Mouse (Mus musculus) neural tube, embryonic 13.5 days (tissue): ENCODE data around the gene Tenm3. TPM values are rescaled to one million over a fixed set of nuclear protein-coding genes. Genes with fewer than 3 reads are reported as not detected.

Source experiments
- ATAC-seq: fragments of 200-750 bp; cut with Nextera tagmentation; 2 replicates; pipeline ENCODE4 v1.8.0; 2017; ENCODE audit warnings: low read depth, mild to moderate bottlenecking, moderate TSS enrichment, moderate library complexity
- H3K27ac ChIP-seq: fragments of 300-500 bp; sonication (generic); replicated peaks from 2 replicates; pipeline ENCODE4 v1.5.1; 2015; ENCODE audit warnings: moderate library complexity, mild to moderate bottlenecking, inconsistent platforms
- H3K27me3 ChIP-seq: fragments of 300-500 bp; sonication (generic); 2 replicates; pipeline ENCODE4 v1.6.1; 2015; ENCODE audit warnings: mild to moderate bottlenecking, inconsistent platforms
- H3K36me3 ChIP-seq: fragments of 300-500 bp; sonication (generic); 2 replicates; pipeline ENCODE4 v1.6.1; 2015; ENCODE audit warnings: mild to moderate bottlenecking, inconsistent platforms
- H3K4me1 ChIP-seq: fragments of 300-500 bp; sonication (generic); replicated peaks from 2 replicates; pipeline ENCODE4 v1.6.1; 2015; ENCODE audit warnings: inconsistent platforms
- H3K4me2 ChIP-seq: fragments of 300-500 bp; sonication (generic); 2 replicates; pipeline ENCODE4 v1.6.1; 2015; ENCODE audit warnings: inconsistent platforms, mild to moderate bottlenecking, moderate library complexity
- H3K4me3 ChIP-seq: fragments of 300-500 bp; sonication (generic); 2 replicates; pipeline ENCODE4 v1.5.1; 2015; ENCODE audit warnings: mild to moderate bottlenecking, inconsistent platforms
- H3K9ac ChIP-seq: fragments of 300-500 bp; sonication (generic); 2 replicates; pipeline ENCODE4 v1.6.1; 2015; ENCODE audit warnings: moderate library complexity, mild to moderate bottlenecking, inconsistent platforms
- H3K9me3 ChIP-seq: fragments of 300-500 bp; sonication (generic); 2 replicates; pipeline ENCODE4 v1.6.1; 2016; ENCODE audit warnings: inconsistent platforms
- WGBS: fragments of 180-500 bp; shearing (Covaris S2); methylation state at CpG from one replicate; pipeline ENCODE4 v1.1.7; 2015; 5-methylcytosine and 5-hydroxymethylcytosine counted together
- polyA plus RNA-seq: library from polyadenylated mRNA; unstranded; fragments of >200 nt; fragmentation: Nextera tagmentation; extraction: Ambion mirVana; gene quantifications from 2 replicates; pipeline ENCODE4 v1.2.1, GENCODE M21; 2015

Gene Tenm3
- polyA plus RNA-seq, 1 experiment from 2014 or later: 40.7 TPM

GRCm38 (mm10) chr8:48322655-48323265, 521.0 kb downstream of the Tenm3 start:
- Histone ChIP-seq H3K27me3 (no peaks in the 10 kb centered on the region), H3K36me3 (no peaks in the 10 kb centered on the region), H3K9ac (no peak overlapping the region), H3K27ac (no peak overlapping the region), H3K9me3 (no peaks in the 10 kb centered on the region), H3K4me3 (no peak overlapping the region), H3K4me2 (no peak overlapping the region), H3K4me1 (peaks cover 17% of the 10 kb centered on the region; the same call in 1 of the 2 replicates)
- WGBS: 53% methylated on average over 11 of the region's 11 CpGs
- no peak for ATAC-seq

GRCm38 (mm10) chr8:48322240-48322639, 521.5 kb downstream of the Tenm3 start:
- H3K4me2 ChIP-seq: no peak overlapping the region
- H3K4me3 ChIP-seq: no peak overlapping the region
- peaks cover 17% of the 10 kb centered on the region; the same call in 1 of the 2 replicates for H3K4me1 ChIP-seq
- no peak overlapping the region for H3K9ac ChIP-seq
- H3K9me3 ChIP-seq: no peaks in the 10 kb centered on the region
- 93% methylated on average over 6 of the region's 6 CpGs for WGBS
- no peak overlapping the region for H3K27ac ChIP-seq
- no peaks in the 10 kb centered on the region for H3K36me3 ChIP-seq
- H3K27me3 ChIP-seq: no peaks in the 10 kb centered on the region
- no peak for ATAC-seq

- Histone ChIP-seq H3K4me2 (no peak overlapping the region), H3K27ac (no peak overlapping the region), H3K4me3 (no peak overlapping the region), H3K27me3 (no peaks in the 10 kb centered on the region), H3K9ac (no peak overlapping the region), H3K4me1 (peaks cover 17% of the 10 kb centered on the region), H3K9me3 (no peaks in the 10 kb centered on the region), H3K36me3 (no peaks in the 10 kb centered on the region)
- no peak for ATAC-seq
- WGBS: 93% methylated on average over 3 of the region's 3 CpGs
Observed at GRCm38 (mm10) chr8:48319674-48320073, 524.1 kb downstream of the Tenm3 start.

GRCm38 (mm10) chr8:48317498-48317897, 526.3 kb downstream of the Tenm3 start:
- peaks cover 19% of the 10 kb centered on the region for H3K4me1 ChIP-seq
- H3K9ac ChIP-seq: no peak overlapping the region
- no peak overlapping the region for H3K4me3 ChIP-seq
- ATAC-seq: no peak
- H3K36me3 ChIP-seq: no peaks in the 10 kb centered on the region
- no peak overlapping the region for H3K4me2 ChIP-seq
- H3K9me3 ChIP-seq: no peaks in the 10 kb centered on the region
- no peak overlapping the region for H3K27ac ChIP-seq
- no peaks in the 10 kb centered on the region for H3K27me3 ChIP-seq
- 94% methylated on average over 10 of the region's 10 CpGs for WGBS

- no peak overlapping the region for H3K4me2 ChIP-seq
- WGBS: 82% methylated on average over 8 of the region's 8 CpGs
Observed at GRCm38 (mm10) chr8:48315605-48316004, 528.1 kb downstream of the Tenm3 start.

GRCm38 (mm10) chr8:48313985-48314368, 529.8 kb downstream of the Tenm3 start:
- Histone ChIP-seq H3K27me3 (no peaks in the 10 kb centered on the region), H3K4me3 (no peak overlapping the region), H3K9ac (no peak overlapping the region), H3K27ac (no peak overlapping the region), H3K36me3 (no peaks in the 10 kb centered on the region), H3K4me2 (no peak overlapping the region), H3K9me3 (no peaks in the 10 kb centered on the region), H3K4me1 (peaks cover 53% of the 10 kb centered on the region)
- 39% methylated on average over 5 of the region's 5 CpGs for WGBS
- peak; percentile 68; the same call in 1 of the 2 replicates for ATAC-seq

More at GRCm38 (mm10) chr8:48315605-48316004, 528.1 kb downstream of the Tenm3 start:
- no peak overlapping the region for H3K9ac ChIP-seq
- no peaks in the 10 kb centered on the region for H3K27me3 ChIP-seq
- no peak overlapping the region for H3K27ac ChIP-seq
- H3K4me1 ChIP-seq: peaks cover 36% of the 10 kb centered on the region
- no peak for ATAC-seq
- no peak overlapping the region for H3K4me3 ChIP-seq
- no peaks in the 10 kb centered on the region for H3K36me3 ChIP-seq
- no peaks in the 10 kb centered on the region for H3K9me3 ChIP-seq

- Histone ChIP-seq H3K36me3 (no peaks in the 10 kb centered on the region), H3K4me3 (no peak overlapping the region), H3K9me3 (no peaks in the 10 kb centered on the region), H3K9ac (no peak overlapping the region), H3K27ac (no peak overlapping the region), H3K4me1 (peaks cover 56% of the 10 kb centered on the region), H3K4me2 (no peak overlapping the region), H3K27me3 (no peaks in the 10 kb centered on the region)
- WGBS: 64% methylated on average over 11 of the region's 11 CpGs
- no peak for ATAC-seq
Observed at GRCm38 (mm10) chr8:48313210-48313984, 530.4 kb downstream of the Tenm3 start.

GRCm38 (mm10) chr8:48311706-48312105, 532.0 kb downstream of the Tenm3 start:
- Histone ChIP-seq H3K36me3 (0 out of 2 replicates have a peak, but pooled peaks cover 4% of the 10 kb centered on the region), H3K4me1 (peaks cover 52% of the 10 kb centered on the region), H3K9ac (no peak overlapping the region), H3K27ac (no peak overlapping the region), H3K4me2 (no peak overlapping the region), H3K27me3 (no peaks in the 10 kb centered on the region), H3K9me3 (no peaks in the 10 kb centered on the region), H3K4me3 (no peak overlapping the region)
- no peak for ATAC-seq
- 66% methylated on average over 3 of the region's 3 CpGs for WGBS

- WGBS: 41% methylated on average over 10 of the region's 10 CpGs
- Histone ChIP-seq H3K27me3 (no peaks in the 10 kb centered on the region), H3K4me1 (peaks cover 52% of the 10 kb centered on the region), H3K9me3 (no peaks in the 10 kb centered on the region), H3K4me3 (no peak overlapping the region), H3K4me2 (no peak overlapping the region), H3K27ac (peak overlapping the region; percentile 29; the same call in 1 of the 2 replicates), H3K9ac (no peak overlapping the region), H3K36me3 (0 out of 2 replicates have a peak, but pooled peaks cover 4% of the 10 kb centered on the region)
- ATAC-seq: no peak
Observed at GRCm38 (mm10) chr8:48310240-48310849, 533.4 kb downstream of the Tenm3 start.

- Histone ChIP-seq H3K27me3 (no peaks in the 10 kb centered on the region), H3K36me3 (0 out of 2 replicates have a peak, but pooled peaks cover 4% of the 10 kb centered on the region), H3K9me3 (no peaks in the 10 kb centered on the region), H3K4me3 (no peak overlapping the region), H3K4me1 (peaks cover 51% of the 10 kb centered on the region), H3K4me2 (no peak overlapping the region), H3K9ac (no peak overlapping the region), H3K27ac (peak overlapping the region; percentile 57)
- WGBS: 51% methylated on average over 16 of the region's 16 CpGs
- no peak for ATAC-seq
Observed at GRCm38 (mm10) chr8:48309191-48309987, 534.4 kb downstream of the Tenm3 start.

- Histone ChIP-seq H3K4me2 (no peak overlapping the region), H3K4me1 (peaks cover 36% of the 10 kb centered on the region), H3K9ac (no peak overlapping the region), H3K27me3 (no peaks in the 10 kb centered on the region; the same call in 1 of the 2 replicates), H3K9me3 (no peaks in the 10 kb centered on the region), H3K27ac (no peak overlapping the region), H3K36me3 (0 out of 2 replicates have a peak, but pooled peaks cover 7% of the 10 kb centered on the region), H3K4me3 (no peak overlapping the region)
- peak; percentile 34; the same call in 1 of the 2 replicates for ATAC-seq
- 45% methylated on average over 7 of the region's 7 CpGs for WGBS
Observed at GRCm38 (mm10) chr8:48304224-48304623, 539.5 kb downstream of the Tenm3 start.
